Mouse (Mus musculus) thymus, adult 2 months (tissue): Measurements from ENCODE around the gene Tpmt. TPM values are rescaled to one million over a fixed set of nuclear protein-coding genes. Genes with fewer than 3 reads are reported as not detected.

ENCODE experiments used
- DNase-seq: peaks from one replicate; pipeline ENCODE4 v3.0.0; 2021
- H3K27ac ChIP-seq: fragments of 200-500 bp; 2 replicates; pipeline ENCODE4 v1.5.1; 2012; ENCODE audit warnings: low read length, control low read depth; ENCODE audit not compliant: control insufficient read depth, insufficient read depth
- H3K27me3 ChIP-seq: fragments of 200-500 bp; 2 replicates; pipeline ENCODE4 v1.6.1; 2012; ENCODE audit warnings: mild to moderate bottlenecking, low read length, moderate library complexity, mixed read lengths; ENCODE audit not compliant: control insufficient read depth, insufficient read depth
- H3K36me3 ChIP-seq: fragments of 200-500 bp; 2 replicates; pipeline ENCODE4 v1.6.1; 2012; ENCODE audit warnings: mild to moderate bottlenecking, low read length, moderate library complexity; ENCODE audit not compliant: control insufficient read depth, insufficient read depth
- H3K4me1 ChIP-seq: fragments of 200-500 bp; replicated peaks from 2 replicates; pipeline ENCODE4 v1.6.1; 2012; ENCODE audit warnings: low read length; ENCODE audit not compliant: control insufficient read depth, insufficient read depth
- H3K4me3 ChIP-seq: fragments of 200-500 bp; 2 replicates; pipeline ENCODE4 v1.5.1; 2012; ENCODE audit warnings: mild to moderate bottlenecking, low read length, control low read depth, moderate library complexity; ENCODE audit not compliant: control insufficient read depth, insufficient read depth
- CTCF ChIP-seq: fragments of 200-500 bp; IDR thresholded peaks from 2 replicates; pipeline ENCODE4 v1.5.1; 2012; ENCODE audit warnings: mild to moderate bottlenecking, control low read depth, low read length, moderate library complexity, borderline replicate concordance; ENCODE audit not compliant: control insufficient read depth, poor library complexity, insufficient read depth; ENCODE audit errors: extremely low read depth
- POLR2A ChIP-seq: fragments of 200-500 bp; IDR thresholded peaks from 2 replicates; pipeline ENCODE4 v1.6.1; 2012; ENCODE audit warnings: mild to moderate bottlenecking, low read length, control low read depth, moderate library complexity; ENCODE audit not compliant: control insufficient read depth, poor library complexity, insufficient read depth; ENCODE audit errors: extremely low read depth
- WGBS: fragments of 180-500 bp; shearing (Covaris S2); methylation state at CpG from one replicate; pipeline ENCODE4 v1.1.7; 2018; 5-methylcytosine and 5-hydroxymethylcytosine counted together
- polyA plus RNA-seq: library from polyadenylated mRNA; depleted of rRNA; stranded (reverse); fragments of >200 nt; gene quantifications from 2 replicates; pipeline ENCODE4 v1.2.3, GENCODE M21; 2012; rRNA removed

Tpmt gene
- polyA plus RNA-seq, 1 experiment, result 2.1 TPM

DNA sequence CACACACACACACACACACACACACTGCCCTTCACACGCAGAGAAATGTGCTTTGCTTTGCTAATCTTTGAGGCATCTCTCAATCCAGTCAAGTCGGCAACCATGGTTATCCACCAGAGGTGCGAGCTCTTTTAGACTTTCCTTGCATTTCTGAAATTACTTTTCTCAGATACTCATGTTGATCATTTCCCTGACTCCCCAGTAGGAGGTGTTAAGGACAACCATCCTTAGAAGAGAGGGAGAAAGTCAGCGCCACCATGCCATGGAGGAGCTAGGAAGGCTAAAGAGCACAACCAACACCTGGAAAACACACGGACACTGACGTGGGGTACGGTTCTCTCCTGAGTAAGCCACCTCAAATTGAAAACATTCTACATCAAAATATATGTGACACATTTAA, 68.0 kb downstream of the Tpmt start:
- H3K27ac ChIP-seq, result no peak overlapping the region
- TF ChIP-seq CTCF (no peak), POLR2A (no peak)
- no peaks in the 10 kb centered on the region for H3K4me1 ChIP-seq
- H3K27me3 ChIP-seq, result no peaks in the 10 kb centered on the region
- 73% methylated on average over 7 of the region's 7 CpGs for WGBS
- H3K36me3 ChIP-seq, result no peaks in the 10 kb centered on the region
- H3K4me3 ChIP-seq, result no peak overlapping the region
- DNase-seq, result no peak

- WGBS, result 11% methylated on average over 4 of the region's 4 CpGs
- H3K27ac ChIP-seq, result no peak overlapping the region
- no peaks in the 10 kb centered on the region for H3K27me3 ChIP-seq
- TF ChIP-seq CTCF, result no peak
- no peak for TF ChIP-seq POLR2A
- H3K36me3 ChIP-seq, result no peaks in the 10 kb centered on the region
- H3K4me3 ChIP-seq, result no peak overlapping the region
- DNase-seq, result no peak
- no peaks in the 10 kb centered on the region for H3K4me1 ChIP-seq
Measured at GRCm38 (mm10) chr13:46975930-46976329, 68.6 kb downstream of the Tpmt start.

- DNase-seq, result no peak
- WGBS, result 72% methylated on average over 14 of the region's 14 CpGs
- no peak overlapping the region for H3K4me3 ChIP-seq
- TF ChIP-seq POLR2A (no peak), CTCF (no peak)
- H3K27me3 ChIP-seq, result no peaks in the 10 kb centered on the region
- no peak overlapping the region for H3K27ac ChIP-seq
- no peaks in the 10 kb centered on the region for H3K36me3 ChIP-seq
- no peaks in the 10 kb centered on the region for H3K4me1 ChIP-seq
Measured at GRCm38 (mm10) chr13:46975031-46975551, 69.4 kb downstream of the Tpmt start.

Other genes with a start within 250 kb of the Tpmt start
- 6.3 and 6.4 TPM in 2 replicates for gene Kif13a, start 114.9 kb downstream of the Tpmt start, polyA plus RNA-seq
- gene Nhlrc1, start 29.9 kb downstream of the Tpmt start, polyA plus RNA-seq, result 1.3 and 1.7 TPM in 2 replicates
- gene Kdm1b, start 1.2 kb downstream of the Tpmt start, polyA plus RNA-seq, result 23.6 and 25.2 TPM in 2 replicates
- 50.4 and 109 TPM in 2 replicates for gene Dek, start 61.5 kb upstream of the Tpmt start, polyA plus RNA-seq
- gene Rnf144b, start 77.9 kb upstream of the Tpmt start, polyA plus RNA-seq, result 5.1 and 5.4 TPM in 2 replicates